Mouse (Mus musculus) cerebellum, adult 2 months (tissue): Measurements from ENCODE around the gene Maml3.

Source experiments
- CTCF ChIP-seq: fragments of 200-500 bp; IDR thresholded peaks from 2 replicates; pipeline ENCODE4 v1.5.1; 2011; ENCODE audit warnings: low read depth, mild to moderate bottlenecking, control low read depth, low read length, moderate library complexity, borderline replicate concordance; ENCODE audit not compliant: insufficient read depth
- POLR2A ChIP-seq: fragments of 200-500 bp; IDR thresholded peaks from 2 replicates; pipeline ENCODE4 v1.6.1; 2011; ENCODE audit warnings: low read length, control low read depth, borderline replicate concordance; ENCODE audit not compliant: insufficient read depth

DNA sequence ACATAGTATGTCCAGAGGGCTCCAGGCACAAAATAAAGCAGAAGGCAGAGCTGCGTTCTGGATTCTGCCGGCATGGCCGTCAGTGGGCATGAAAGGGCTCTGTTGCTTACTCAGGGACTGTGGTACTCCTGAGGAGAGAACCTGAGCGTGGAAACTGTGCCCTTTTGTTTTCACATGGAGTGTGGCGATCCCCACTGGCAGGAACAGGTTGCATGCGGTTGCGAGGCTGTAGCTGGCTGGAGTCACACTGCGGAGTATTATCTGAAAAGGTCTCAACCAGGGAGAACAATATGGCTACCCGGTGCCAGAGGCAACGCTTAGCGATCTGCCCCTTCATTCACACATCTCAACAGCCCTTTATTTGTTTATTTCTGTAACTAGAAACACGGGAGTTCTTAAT, 353.4 kb downstream of the Maml3 start:
- peak; percentile 58; the same call in 1 of the 2 replicates for TF ChIP-seq CTCF
- TF ChIP-seq POLR2A: no peak
